ENCODE assay signal across 30 mouse cellular contexts in the genomic region with DNA sequence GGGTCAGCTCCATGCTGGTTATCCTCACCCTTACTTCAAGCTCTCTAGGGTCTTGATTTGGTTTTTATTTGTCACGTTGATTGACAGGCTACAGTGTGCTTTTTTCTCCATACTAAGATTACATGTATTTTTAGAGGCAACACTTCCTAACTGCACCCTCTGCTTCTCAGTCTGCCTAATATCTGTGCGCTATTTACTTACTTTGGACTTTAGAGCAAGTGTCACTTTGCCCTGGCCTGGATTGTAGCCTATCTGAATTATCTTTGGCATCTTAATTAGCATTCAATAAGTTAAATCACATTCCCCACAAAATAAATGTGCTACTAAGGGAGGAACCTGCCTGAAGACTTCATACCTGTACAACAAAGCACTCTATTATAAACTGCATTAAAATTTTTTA. TPM values are rescaled to one million over a fixed set of nuclear protein-coding genes. Genes with fewer than 3 reads are reported as not detected.
DNase-seq lines count a peak whose midpoint lies in the region; ATAC-seq and TF ChIP-seq lines count a peak whose summit lies in the region.
"Had no signal": no experiment of that assay in that cellular context is flagged by ENCODE, and none has a peak within 500 bp of the region (broad histone marks: within the 10 kb centered on the region; RNA-seq: fewer than 3 reads in every experiment).

No protein-coding gene starts in this region.

- TF ChIP-seq CTCF in small intestine, adult 2 months (IDR thresholded peaks at IDR 0.05; ENCODE audit: extremely low read depth, insufficient read length, insufficient replicate concordance, low read depth, low read length), result no peak

- TF ChIP-seq POLR2A in small intestine, adult 2 months (IDR thresholded peaks at IDR 0.05; ENCODE audit: low read depth, low read length), result no peak

- peak; percentile 6 for DNase-seq in heart, adult 11 months
- DNase-seq in heart, adult 9 months (ENCODE audit: low spot score in 2 of 2), result no peak
- no peak for DNase-seq in intestine, embryonic 14.5 days (ENCODE audit: low spot score)
- no peak for DNase-seq in adrenal gland, postnatal 14 days
- no peak for DNase-seq in kidney, adult 9 months
- DNase-seq: adrenal gland, adult 8-10 months; adrenal gland, postnatal 25 days; B cell, adult 2 months; cerebellum, adult 11 months; cerebellum, adult 18-20 months; cerebellum, adult 8-10 months; cerebellum, adult 9-11 months; cerebellum, postnatal 14 days; cerebellum, postnatal 36 days had no signal

- no peaks in the 10 kb centered on the region for H3K27me3 ChIP-seq in intestine, embryonic 14.5 days (replicated peaks; ENCODE audit: control insufficient read depth, insufficient read depth, low read length)
- H3K27me3 ChIP-seq in intestine, embryonic 16.5 days (replicated peaks; ENCODE audit: control insufficient read depth, insufficient read depth, low read length), result no peaks in the 10 kb centered on the region
- H3K27me3 ChIP-seq in small intestine, adult 2 months (ENCODE audit: control insufficient read depth, insufficient read depth, low read length), result no peaks in the 10 kb centered on the region
- H3K27me3 ChIP-seq: embryonic facial prominence, embryonic 13.5 days; embryonic facial prominence, embryonic 15.5 days; forebrain, embryonic 12.5 days; Patski had no signal

- H3K36me3 ChIP-seq in intestine, embryonic 14.5 days (ENCODE audit: control insufficient read depth, insufficient read depth, low read length), result no peaks in the 10 kb centered on the region
- no peaks in the 10 kb centered on the region for H3K36me3 ChIP-seq in intestine, embryonic 16.5 days (ENCODE audit: control insufficient read depth, insufficient read depth, low read length)
- no peaks in the 10 kb centered on the region for H3K36me3 ChIP-seq in small intestine, adult 2 months (ENCODE audit: control insufficient read depth, insufficient read depth, low read length)
- H3K36me3 ChIP-seq: embryonic facial prominence, embryonic 13.5 days; embryonic facial prominence, embryonic 15.5 days; forebrain, embryonic 10.5 days; forebrain, embryonic 12.5 days; G1E had no signal

- no peak overlapping the region for H3K9ac ChIP-seq in intestine, embryonic 14.5 days (ENCODE audit: low read length)
- no peak overlapping the region for H3K9ac ChIP-seq in intestine, embryonic 16.5 days (ENCODE audit: low read depth, low read length)
- H3K9ac ChIP-seq: embryonic facial prominence, embryonic 13.5 days; embryonic facial prominence, embryonic 15.5 days; forebrain, embryonic 12.5 days had no signal

- WGBS in intestine, embryonic 14.5 days, result 86% methylated on average over 2 of the region's 2 CpGs
- WGBS in intestine, embryonic 16.5 days, result 67% methylated on average over 2 of the region's 2 CpGs
- 36% methylated on average over 2 of the region's 2 CpGs for WGBS in small intestine, adult 2 months

- no peak overlapping the region for H3K4me2 ChIP-seq in intestine, embryonic 14.5 days (ENCODE audit: low read length)
- no peak overlapping the region; the same call in 1 of the 2 replicates for H3K4me2 ChIP-seq in intestine, embryonic 16.5 days (ENCODE audit: low read depth, low read length)
- H3K4me2 ChIP-seq: embryonic facial prominence, embryonic 13.5 days; embryonic facial prominence, embryonic 15.5 days; forebrain, embryonic 12.5 days had no signal

- no peaks in the 10 kb centered on the region for H3K4me1 ChIP-seq in intestine, embryonic 14.5 days (replicated peaks; ENCODE audit: control insufficient read depth, insufficient read depth, low read length)
- peaks cover 3% of the 10 kb centered on the region for H3K4me1 ChIP-seq in intestine, embryonic 16.5 days (ENCODE audit: control insufficient read depth, insufficient read depth, low read length)
- H3K4me1 ChIP-seq in small intestine, adult 2 months (ENCODE audit: control insufficient read depth, insufficient read depth, insufficient read length, low read length), result peaks cover 39% of the 10 kb centered on the region; the same call in 1 of the 2 replicates
- H3K4me1 ChIP-seq: embryonic facial prominence, embryonic 13.5 days; embryonic facial prominence, embryonic 15.5 days; forebrain, embryonic 10.5 days; forebrain, embryonic 12.5 days had no signal

- no peaks in the 10 kb centered on the region for H3K9me3 ChIP-seq in intestine, embryonic 14.5 days (ENCODE audit: control insufficient read depth, low read length)
- no peaks in the 10 kb centered on the region for H3K9me3 ChIP-seq in intestine, embryonic 16.5 days (ENCODE audit: control insufficient read depth, low read length)
- H3K9me3 ChIP-seq: embryonic facial prominence, embryonic 13.5 days; embryonic facial prominence, embryonic 15.5 days; forebrain, embryonic 10.5 days; forebrain, embryonic 12.5 days had no signal

- H3K4me3 ChIP-seq in intestine, embryonic 14.5 days (ENCODE audit: low read depth, low read length), result no peak overlapping the region
- no peak overlapping the region for H3K4me3 ChIP-seq in intestine, embryonic 16.5 days (ENCODE audit: low read length)
- H3K4me3 ChIP-seq in small intestine, adult 2 months (ENCODE audit: low read depth, low read length), result no peak overlapping the region
- H3K4me3 ChIP-seq: embryonic facial prominence, embryonic 13.5 days; embryonic facial prominence, embryonic 15.5 days; erythroblast, embryonic 14.5 days; forebrain, embryonic 10.5 days; forebrain, embryonic 12.5 days had no signal

- ATAC-seq in intestine, embryonic 14.5 days (replicated peaks; ENCODE audit: low FRiP score, low TSS enrichment, low read depth), result peak; percentile 32
- peak; percentile 73 for ATAC-seq in intestine, embryonic 16.5 days
- ATAC-seq: activated CD4-positive, CD25-positive, alpha-beta regulatory T cell, adult 4 months; CD4-positive, CD25-positive, alpha-beta regulatory T cell, adult 4 months; forebrain, embryonic 14.5 days; Patski had no signal

- H3K27ac ChIP-seq in intestine, embryonic 14.5 days (ENCODE audit: low read depth), result no peak overlapping the region
- H3K27ac ChIP-seq in intestine, embryonic 16.5 days (ENCODE audit: low read length), result peak overlapping the region; percentile 84
- H3K27ac ChIP-seq in small intestine, adult 2 months (ENCODE audit: insufficient read depth, low read depth, low read length), result peak overlapping the region; percentile 99
- H3K27ac ChIP-seq: embryonic facial prominence, embryonic 13.5 days; embryonic facial prominence, embryonic 15.5 days; forebrain, embryonic 10.5 days; forebrain, embryonic 12.5 days had no signal

RNA-seq across cellular contexts. Expression of a gene that starts 24.3 kb away (rescaled TPM):
- 0.36 and 0.41 TPM in 2 replicates for polyA plus RNA-seq in intestine, embryonic 14.5 days (2014; fragmentation: Nextera tagmentation; extraction: Ambion mirVana)
- 0.61 and 0.78 TPM in 2 replicates for polyA plus RNA-seq in intestine, embryonic 16.5 days (2015; fragmentation: Nextera tagmentation; extraction: Ambion mirVana)
- 0.29 and 1.3 TPM in 2 replicates for polyA plus RNA-seq in small intestine, adult 2 months (2012; rRNA removed)
- total RNA-seq in adrenal gland, postnatal 14 days (2021), result not detected in 2 replicates
- total RNA-seq: adrenal gland, adult 18-20 months; adrenal gland, adult 8-10 months; adrenal gland, postnatal 25 days; adrenal gland, postnatal 4 days; CH12.LX; common myeloid progenitor, adult 5-6 weeks had no signal
- polyA plus RNA-seq: activated CD4-positive, CD25-positive, alpha-beta regulatory T cell, adult 4 months; CD4-positive, CD25-positive, alpha-beta regulatory T cell, adult 4 months; erythroblast, embryonic 14.5 days; forebrain, embryonic 10.5 days; forebrain, embryonic 12.5 days; G1E; Patski had no signal
